Mouse (Mus musculus) adrenal gland (tissue): ENCODE measurements around the gene Idh2.
"Not testable (repeated sequence)": the region's sequence is repeated elsewhere in the genome, so short reads cannot be mapped to it uniquely, and the experiment has no call there.

Source experiments
- intact Hi-C: fragments of 180-260 bp; cut with DNase I; formaldehyde crosslinking; loops from one replicate; pipeline ENCODE4 v1.15.1; 2025

Gene Idh2

DNA sequence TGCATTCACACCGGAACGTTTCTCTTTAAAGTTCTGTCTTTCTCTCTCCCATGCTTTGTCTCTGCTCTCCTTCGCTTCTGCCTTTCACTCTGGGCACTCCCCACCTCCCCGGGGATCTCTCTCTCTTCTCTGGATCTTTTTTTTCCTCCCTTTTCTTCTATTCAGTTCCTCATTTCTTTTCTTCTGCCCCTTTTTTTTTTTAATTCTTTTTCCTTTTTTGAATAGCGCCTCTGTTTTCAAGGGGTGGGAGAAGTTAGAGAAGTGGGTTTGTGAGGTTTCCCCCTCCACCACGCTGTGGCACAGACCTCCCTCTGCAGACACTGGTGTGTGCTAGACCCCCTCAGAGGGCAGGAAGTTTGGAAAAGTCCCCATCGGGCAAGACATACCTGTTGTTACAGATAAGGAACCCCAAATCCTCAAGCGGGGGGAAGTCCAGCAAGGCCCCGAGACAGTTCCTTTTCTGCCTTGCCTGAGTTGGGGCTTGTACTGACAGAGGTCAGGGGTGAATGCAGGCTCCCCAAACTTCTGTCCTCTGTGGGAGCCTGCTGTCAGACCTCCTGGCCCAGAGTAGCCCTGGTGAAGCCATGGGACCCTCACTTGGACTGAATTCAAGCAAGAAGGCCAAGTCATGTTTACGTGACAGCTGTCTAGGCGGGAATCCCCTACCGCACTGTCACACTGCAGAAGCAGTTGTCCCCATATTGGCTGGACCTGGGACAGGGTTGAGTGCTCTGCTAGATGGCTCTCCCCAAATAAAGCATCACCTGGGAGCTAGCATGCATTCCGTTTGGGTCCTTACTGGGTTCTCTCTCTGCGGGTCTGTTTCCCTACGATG is 51.1 kb downstream of the Idh2 start:
- intact Hi-C loops: no loop called here

DNA sequence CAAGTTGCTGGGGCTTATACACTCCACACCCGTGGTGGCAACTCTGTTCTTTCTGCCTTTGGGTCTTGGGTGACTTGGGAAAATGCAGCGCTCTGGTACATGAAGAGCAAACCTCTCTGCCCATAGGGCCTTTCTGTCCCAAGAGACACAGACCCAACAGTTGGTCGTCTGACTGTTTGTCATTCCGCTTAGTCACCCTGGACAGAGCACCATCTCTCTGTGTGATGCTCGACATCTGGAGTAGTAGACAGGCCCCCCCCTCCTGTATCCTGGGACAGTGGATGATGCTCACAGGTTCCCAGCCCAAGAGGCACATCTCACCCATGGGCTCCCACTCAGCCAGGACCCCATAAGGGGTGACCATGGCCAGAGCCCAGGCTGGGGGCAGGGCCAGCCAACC is 51.9 kb downstream of the Idh2 start:
- intact Hi-C loops: no loop called here

DNA sequence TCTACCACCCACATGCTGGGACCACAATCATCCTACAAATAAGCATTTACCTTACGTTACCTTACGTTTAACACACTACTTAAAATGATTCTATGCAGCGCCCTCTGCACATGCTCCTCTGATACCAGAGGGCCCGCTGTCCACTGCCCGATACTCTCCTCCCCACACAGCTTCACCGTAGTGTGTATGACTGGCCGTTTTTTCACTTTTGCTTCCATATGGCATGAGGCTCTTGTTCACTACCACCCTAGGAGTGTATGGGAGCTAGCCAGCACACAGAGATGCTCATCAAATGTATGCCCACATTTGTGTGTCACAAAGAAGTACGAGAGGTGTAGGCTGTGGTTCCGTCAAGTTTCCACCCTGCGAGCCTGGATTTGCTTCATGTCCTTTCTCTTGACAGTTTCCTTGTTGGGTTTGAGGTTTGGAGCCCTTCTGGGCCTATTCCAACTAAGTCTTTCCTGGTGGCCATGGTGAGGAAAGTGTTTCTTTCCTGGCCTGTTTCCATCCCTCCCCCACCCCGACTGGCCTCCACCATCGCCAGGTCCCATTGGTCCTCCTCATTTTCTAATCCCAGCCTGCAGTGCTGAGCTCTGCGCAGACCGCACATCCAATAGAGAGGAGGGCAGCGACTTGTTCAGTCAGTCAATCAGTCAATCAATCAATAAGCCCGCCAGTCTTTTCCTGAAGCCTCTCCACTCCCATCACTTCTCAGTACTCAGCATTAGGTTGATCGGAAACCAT is 52.9 kb downstream of the Idh2 start:
- intact Hi-C loops: no loop called here

DNA sequence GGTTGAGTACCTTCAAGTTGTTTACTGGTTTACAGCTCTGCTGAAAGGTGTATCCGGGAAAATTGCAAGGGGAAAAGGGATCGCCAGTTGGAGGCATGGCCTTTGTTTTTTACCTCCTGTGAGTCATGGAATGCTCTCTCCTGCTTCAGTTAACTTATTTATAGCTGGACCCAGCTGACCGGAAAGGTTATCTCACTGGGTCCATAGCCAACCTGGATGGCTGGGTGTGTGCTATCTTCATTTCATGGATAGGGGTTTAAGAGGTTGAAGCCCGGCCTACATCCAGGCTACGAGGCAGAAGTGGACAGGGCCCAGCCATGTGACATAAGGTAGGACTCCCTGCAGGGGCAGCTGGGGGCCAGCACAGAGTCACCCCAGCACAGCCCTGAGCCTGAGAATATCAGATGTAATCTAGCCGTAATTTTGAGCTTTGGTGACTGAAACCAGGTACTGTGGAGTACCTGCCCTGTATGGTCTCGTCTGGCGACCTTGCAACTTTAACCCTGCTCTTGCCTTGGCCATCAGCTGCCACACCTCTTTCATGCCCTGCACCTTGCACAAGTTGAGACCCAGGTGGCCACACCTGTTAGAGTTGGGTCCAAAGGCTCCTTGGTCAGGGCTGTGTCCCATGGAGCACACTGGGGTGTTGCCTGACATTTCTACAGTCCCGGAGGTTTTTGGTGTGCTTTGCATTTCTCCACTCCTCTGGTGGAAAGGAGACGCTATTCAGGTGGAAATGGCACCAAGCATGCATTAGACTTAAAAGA is 55.0 kb downstream of the Idh2 start:
- intact Hi-C loops: no loop called here

DNA sequence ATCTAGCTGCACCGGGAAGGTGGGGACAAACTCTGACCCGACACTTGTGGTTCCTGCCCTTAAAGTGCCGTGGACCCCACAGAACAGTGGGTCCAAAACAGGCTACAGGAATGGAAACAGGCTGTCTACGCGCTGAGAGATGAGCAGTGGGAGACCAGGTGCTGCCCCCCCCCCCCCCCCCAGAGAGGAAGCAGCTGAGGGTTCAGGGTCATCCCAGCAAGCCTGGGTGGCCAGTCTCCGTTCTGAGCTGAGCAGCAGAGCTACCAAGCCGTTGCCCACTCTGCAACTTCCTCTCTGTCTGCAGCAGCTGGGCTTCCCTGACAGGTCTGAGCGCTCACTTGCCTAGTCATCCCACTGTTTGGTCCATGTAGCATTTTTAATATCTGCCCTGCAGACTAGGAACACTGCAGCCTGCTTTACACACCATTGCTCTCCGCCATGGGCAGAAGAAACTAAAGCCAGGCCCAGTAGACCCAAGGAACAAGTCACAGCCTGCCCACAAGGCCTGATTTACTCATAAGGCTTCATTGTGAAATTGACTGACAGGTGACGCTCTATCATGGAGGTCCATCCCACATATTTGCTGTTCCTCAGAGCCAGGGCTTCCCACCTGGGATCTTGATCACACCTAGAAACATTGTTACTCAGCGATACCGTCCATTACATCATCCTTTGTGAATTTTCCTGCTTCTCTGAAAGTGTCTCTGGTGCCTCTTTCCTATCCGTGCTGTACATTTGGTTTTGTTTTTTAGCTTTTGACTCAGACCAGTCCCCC is 55.9 kb downstream of the Idh2 start:
- intact Hi-C loops: no loop called here

DNA sequence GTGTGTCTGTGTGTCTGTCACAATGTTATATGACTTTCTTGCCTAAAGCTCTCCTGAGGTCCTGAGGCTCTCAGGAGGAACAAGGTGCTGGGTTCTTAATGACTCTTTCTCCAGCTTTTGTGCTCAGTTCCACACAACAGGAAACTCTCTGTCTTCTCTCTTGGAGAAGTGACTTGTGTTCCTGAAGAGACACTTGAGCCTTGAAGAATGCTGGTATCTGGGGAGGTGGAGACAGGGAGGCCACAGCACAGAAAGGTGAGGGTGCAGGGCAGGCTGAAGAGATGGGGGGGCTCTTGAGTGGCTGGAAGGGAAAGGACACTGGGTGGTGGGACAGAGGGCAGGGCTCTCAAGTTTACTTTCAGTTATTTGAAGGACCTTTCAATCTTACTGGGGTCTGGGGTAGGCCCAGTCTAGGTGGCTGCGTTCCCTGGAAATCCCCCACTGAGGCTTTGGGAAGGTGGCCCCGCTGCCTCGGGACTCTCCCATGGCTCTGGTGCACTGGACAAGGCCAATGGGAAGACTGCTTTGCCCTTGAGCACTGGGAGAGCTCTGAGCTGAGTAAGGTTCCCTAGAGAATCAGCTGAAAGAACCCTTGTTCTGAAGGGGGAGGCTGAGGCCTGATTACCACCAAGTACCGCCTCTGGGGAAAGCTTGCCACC is 56.7 kb downstream of the Idh2 start:
- intact Hi-C loops: no loop called here

DNA sequence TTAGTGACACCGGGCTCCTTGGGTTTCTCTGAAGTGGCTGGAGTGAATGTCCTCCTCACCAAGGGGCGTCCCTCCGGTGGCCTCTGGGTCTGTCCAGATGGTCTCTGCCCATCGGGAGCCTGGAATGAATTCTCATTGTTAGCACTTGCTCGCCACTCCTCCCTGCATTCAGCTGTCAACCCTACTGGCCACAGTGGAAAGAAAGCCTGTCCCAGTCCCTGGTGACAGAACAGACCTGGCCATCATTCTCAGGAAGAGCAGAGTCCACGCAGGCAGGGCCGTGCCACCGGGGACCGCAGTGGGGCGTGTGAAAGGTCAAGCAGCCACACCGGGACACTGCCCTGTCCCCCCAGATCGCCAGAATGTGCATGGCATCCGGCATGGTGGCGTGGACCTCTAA is 57.4 kb downstream of the Idh2 start:
- intact Hi-C loops: no loop called here

DNA sequence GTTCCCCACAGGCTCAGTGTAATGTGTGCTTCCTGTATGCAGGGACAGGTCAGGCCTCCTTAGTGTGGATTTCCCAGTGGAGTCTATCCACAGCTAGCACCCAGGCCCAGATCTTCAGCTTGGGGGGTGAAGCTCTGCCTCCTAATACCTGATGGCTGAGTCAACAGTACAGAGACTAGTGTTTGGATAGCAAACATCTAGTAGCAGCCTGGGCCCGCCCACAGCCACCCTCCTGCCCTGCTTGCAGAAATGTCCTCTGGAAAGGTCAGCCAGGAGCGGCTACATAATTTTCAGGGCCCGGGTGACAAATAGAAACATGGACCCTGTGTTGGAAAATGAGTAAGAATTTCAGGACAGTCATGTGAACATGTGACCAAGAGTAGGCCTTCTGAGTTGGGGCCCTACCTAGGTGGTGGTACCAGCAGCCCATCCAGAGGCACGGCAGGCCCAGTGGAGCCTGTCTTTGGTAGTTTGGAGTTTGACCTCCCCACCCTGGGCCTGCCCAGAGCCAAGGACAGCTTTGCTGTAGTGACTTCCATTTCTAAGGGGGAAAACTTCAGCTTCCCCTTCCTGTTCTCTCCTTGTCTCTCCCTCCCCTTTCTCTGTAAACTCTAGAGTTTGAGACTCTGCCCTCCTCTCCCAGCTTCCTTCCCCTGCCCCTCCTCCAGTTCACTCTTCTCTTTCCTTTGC is 58.0 kb downstream of the Idh2 start:
- intact Hi-C loops: no loop called here

DNA sequence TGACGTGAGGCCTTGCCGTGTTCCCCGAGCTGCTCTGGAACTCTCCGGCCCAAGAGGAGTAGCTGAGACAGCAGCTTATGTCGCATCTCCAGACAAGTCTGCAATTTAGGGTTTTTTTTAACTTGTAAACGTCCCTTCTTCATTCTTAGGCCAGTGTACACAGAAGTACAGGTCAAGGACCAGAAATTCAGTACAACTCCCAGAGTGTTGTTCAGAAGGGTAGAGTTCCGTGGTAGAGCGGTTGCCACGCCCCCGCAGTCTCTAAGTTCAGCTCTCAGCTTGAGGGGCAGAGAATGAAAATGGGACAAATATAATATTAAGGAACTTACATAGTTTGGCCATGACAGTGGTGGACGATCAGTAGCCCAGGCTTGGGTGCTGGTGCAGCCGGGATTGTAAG is 59.4 kb downstream of the Idh2 start:
- intact Hi-C loops: no loop called here

DNA sequence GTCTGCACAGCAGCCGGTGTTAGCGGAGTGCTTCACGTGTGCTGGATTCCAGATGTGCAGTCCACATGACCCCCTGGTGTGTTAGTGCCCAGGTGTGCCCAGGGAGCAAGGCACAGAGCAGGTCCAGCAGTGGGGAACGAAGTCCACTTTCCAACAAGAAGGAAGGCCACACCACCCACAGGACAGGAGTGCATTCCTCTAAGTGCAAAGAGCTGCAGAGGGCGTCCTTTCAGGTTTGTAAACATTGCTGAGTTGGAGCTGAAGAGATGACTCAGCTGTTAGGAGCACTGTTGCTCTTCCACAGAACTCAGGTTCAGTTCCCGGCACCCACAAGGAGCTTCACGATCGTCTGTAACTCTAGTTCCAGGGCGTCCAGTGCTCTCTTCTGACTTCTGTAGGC is 62.0 kb downstream of the Idh2 start:
- intact Hi-C loops: no loop called here

DNA sequence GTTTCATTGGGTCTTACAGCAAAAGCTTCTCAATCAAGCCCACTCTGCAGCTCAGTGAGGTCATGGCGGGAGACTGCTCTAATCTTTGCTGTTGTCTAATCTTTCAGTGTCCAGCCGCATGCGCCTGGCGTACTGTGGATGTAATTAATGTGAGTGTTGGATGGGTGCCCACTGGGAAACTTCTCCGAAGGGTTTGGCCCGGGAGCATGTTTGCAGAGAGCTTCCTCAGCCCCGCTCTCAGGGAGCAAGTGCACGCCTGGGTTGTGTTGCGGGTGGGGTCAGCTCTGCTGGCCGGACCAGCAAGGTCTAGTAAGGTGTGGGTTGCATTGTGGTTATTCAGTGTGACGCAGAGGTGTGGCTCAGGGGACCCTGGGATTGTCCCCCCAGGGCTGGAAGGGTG is 62.9 kb downstream of the Idh2 start:
- intact Hi-C loops: no loop called here

DNA sequence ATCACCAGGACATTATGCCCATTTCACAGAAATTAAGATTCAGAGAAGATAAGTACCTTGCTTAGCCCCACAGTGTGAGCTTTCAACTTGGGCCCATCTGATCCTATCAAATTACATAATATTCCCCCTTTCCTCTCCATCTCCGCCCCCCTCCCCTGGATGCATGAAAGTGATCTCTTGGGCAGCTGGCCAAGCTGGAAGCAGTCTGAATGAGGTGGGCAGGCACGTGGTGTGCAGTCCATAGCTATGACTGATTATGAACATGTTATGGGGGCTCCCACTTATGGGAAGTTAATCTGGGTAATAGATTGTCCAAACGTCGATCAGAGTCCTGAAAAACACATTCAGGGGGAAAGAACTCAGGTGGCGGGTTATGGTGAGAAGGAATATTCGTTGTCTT is 63.4 kb downstream of the Idh2 start:
- intact Hi-C loops: no loop called here

DNA sequence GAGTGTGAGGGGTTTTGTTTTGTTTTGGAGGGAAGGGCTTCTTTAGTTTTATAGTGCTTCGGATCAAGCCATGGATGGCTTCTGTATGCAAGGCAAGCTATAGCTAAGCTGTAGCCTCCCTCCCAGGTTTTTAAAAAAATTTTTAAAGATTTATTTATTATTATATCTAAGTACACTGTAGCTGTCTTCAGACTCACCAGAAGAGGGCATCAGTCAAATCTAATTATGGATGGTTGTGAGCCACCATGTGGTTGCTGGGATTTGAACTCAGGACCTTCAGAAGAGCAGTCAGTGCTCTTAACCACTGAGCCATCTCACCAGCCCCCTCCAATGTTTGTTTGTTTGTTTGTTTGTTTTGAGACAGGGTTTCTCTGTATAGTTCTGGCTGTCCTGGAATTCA is 64.8 kb downstream of the Idh2 start:
- intact Hi-C loops: not testable (repeated sequence)

DNA sequence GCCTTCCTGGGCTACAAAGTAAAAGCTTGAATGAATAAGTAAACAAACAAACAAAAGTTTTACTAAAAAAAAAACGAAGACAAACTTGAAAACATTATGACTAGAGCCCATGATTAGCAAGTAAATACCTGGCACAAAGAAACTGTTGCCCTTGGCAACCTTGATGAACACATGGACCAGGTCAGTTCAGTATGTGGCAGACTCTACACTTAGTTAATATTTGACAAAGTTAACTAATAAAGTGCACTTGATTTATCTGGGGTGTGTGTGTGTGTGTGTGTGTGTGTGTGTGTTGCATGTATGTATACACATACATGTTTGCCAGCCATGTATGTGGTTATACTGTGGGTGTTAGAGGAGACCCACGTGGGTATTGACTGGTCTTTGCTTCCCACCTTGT is 65.4 kb downstream of the Idh2 start:
- intact Hi-C loops: no loop called here

DNA sequence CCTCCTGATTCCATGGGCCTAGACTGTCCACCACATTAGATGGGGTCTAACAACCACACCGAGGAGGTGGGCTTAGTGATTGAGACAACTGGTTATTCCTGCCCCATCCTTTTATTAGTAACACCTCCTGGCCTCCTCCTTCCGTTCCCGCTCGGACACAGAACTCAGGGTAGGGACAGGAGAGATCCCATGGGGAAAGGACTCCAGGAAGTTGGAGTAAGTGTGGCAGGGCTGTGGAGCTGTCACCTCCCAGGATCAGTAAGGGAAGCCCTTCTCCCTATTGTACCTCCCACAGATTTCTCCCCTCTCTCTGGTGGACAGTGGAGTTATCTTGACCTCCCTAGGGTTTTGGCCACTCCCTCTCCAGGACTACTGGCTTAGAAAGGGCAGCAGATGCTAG is 68.2 kb downstream of the Idh2 start:
- intact Hi-C loops: no loop called here
